Mouse (Mus musculus): ENCODE results near the gene Tril.

- no peak for TF ChIP-seq GATA1 (IDR thresholded peaks at IDR 0.05; ENCODE audit: borderline replicate concordance, low read length)
- no peak for TF ChIP-seq FLI1 (IDR thresholded peaks at IDR 0.05; ENCODE audit: low read length)
Measured at GRCm38 (mm10) chr6:53780008-53780407, 40.6 kb downstream of the Tril start.

Measured in megakaryocyte, embryonic 14.5 days (primary cell).